In the genomic region with DNA sequence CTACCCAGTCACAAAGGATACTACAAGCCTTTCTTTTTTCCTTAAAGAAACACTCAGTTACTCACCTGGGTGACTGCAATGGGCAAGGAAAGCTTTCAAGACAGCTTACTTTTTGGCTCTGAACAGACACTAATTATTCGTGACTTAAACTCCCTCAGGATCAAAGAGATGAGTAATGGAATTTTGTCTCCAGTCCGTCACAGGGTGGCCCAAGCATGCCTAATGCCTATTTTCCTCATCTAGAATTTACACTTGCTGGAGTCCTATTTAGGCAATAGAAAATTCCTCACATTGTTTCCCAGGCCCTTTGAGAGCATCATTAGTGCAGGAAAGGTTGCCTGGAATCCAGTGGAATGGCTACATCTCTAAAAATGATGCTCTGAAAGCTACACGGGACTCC, we compare ENCODE assay signal across 22 mouse cellular contexts.
"Had no signal": no experiment of that assay in that cellular context is flagged by ENCODE, and none has a peak within 500 bp of the region (broad histone marks: within the 10 kb centered on the region; RNA-seq: fewer than 3 reads in every experiment).

No protein-coding gene starts in this region.

- H3K4me1 ChIP-seq: limb, embryonic 12.5 days; limb, embryonic 15.5 days; megakaryocyte, embryonic 14.5 days; midbrain, embryonic 15.5 days; neural tube, embryonic 12.5 days; neural tube, embryonic 15.5 days; stomach, embryonic 15.5 days had no signal

- H3K4me3 ChIP-seq: limb, embryonic 12.5 days; limb, embryonic 15.5 days; megakaryocyte, embryonic 14.5 days; midbrain, embryonic 15.5 days; neural tube, embryonic 12.5 days; neural tube, embryonic 15.5 days; stomach, embryonic 15.5 days had no signal

- H3K27me3 ChIP-seq: limb, embryonic 12.5 days; limb, embryonic 15.5 days; megakaryocyte, embryonic 14.5 days; midbrain, embryonic 15.5 days; neural tube, embryonic 12.5 days; neural tube, embryonic 15.5 days; stomach, embryonic 15.5 days had no signal

- H3K36me3 ChIP-seq: limb, embryonic 12.5 days; limb, embryonic 15.5 days; midbrain, embryonic 15.5 days; neural tube, embryonic 12.5 days; neural tube, embryonic 15.5 days; stomach, embryonic 15.5 days had no signal

- ATAC-seq: liver, postnatal 0 days; midbrain, embryonic 15.5 days had no signal

- DNase-seq: kidney, adult 11 months; kidney, adult 8-10 months; kidney, postnatal 14 days; kidney, postnatal 4 days; left cerebral cortex, postnatal 4 days; liver, postnatal 0 days; lung, embryonic 14.5 days; lung, postnatal 10 days; lung, postnatal 36 days; right cerebral cortex, postnatal 25 days; spleen, adult 18-20 months; thymus, postnatal 25 days had no signal

- H3K9ac ChIP-seq: limb, embryonic 12.5 days; limb, embryonic 15.5 days; liver, embryonic 14.5 days; liver, postnatal 0 days; lung, embryonic 14.5 days; midbrain, embryonic 15.5 days; neural tube, embryonic 12.5 days; neural tube, embryonic 15.5 days; stomach, embryonic 15.5 days had no signal

- H3K9me3 ChIP-seq: limb, embryonic 12.5 days; limb, embryonic 15.5 days; megakaryocyte, embryonic 14.5 days; midbrain, embryonic 15.5 days; neural tube, embryonic 12.5 days; neural tube, embryonic 15.5 days; stomach, embryonic 15.5 days had no signal

- H3K27ac ChIP-seq: limb, embryonic 12.5 days; limb, embryonic 15.5 days; liver, embryonic 14.5 days; midbrain, embryonic 15.5 days; neural tube, embryonic 12.5 days; neural tube, embryonic 15.5 days; stomach, embryonic 15.5 days had no signal

- H3K4me2 ChIP-seq: limb, embryonic 12.5 days; limb, embryonic 15.5 days; liver, embryonic 11.5 days; lung, embryonic 14.5 days; midbrain, embryonic 11.5 days; midbrain, embryonic 15.5 days; neural tube, embryonic 12.5 days; neural tube, embryonic 15.5 days; stomach, embryonic 15.5 days had no signal
